Mouse (Mus musculus): ENCODE measurements around the gene Camk2b. TPM values are rescaled to one million over a fixed set of nuclear protein-coding genes. Genes with fewer than 3 reads are reported as not detected.

The Camk2b gene
- polyA plus RNA-seq, 1 experiment from 2014 or later: 0.59 TPM

GRCm38 (mm10) chr11:5994880-5995279 lies 71.3 kb downstream of the Camk2b start:
- Histone ChIP-seq H3K9ac (no peak overlapping the region), H3K4me2 (no peak overlapping the region), H3K27ac (ENCODE audit: low read depth) (no peak overlapping the region), H3K4me1 (ENCODE audit: insufficient read depth) (peaks cover 4% of the 10 kb centered on the region), H3K9me3 (ENCODE audit: low read depth, low read length) (no peaks in the 10 kb centered on the region), H3K4me3 (ENCODE audit: low read depth, low read length) (no peak overlapping the region), H3K36me3 (ENCODE audit: insufficient read depth) (no peaks in the 10 kb centered on the region), H3K27me3 (ENCODE audit: insufficient read depth, low read length) (no peaks in the 10 kb centered on the region)
- DNase-seq (no peak), ATAC-seq (ENCODE audit: insufficient read depth) (no peak)
- no peak for TF ChIP-seq CTCF (IDR thresholded peaks at IDR 0.05; ENCODE audit: low read depth)
- 72% methylated on average over 3 of the region's 3 CpGs for WGBS

- no peak overlapping the region for H3K27ac ChIP-seq (ENCODE audit: low read depth)
- H3K36me3 ChIP-seq (ENCODE audit: insufficient read depth): no peaks in the 10 kb centered on the region
- H3K4me2 ChIP-seq: no peak overlapping the region
- H3K27me3 ChIP-seq (ENCODE audit: insufficient read depth, low read length): no peaks in the 10 kb centered on the region
- H3K9ac ChIP-seq: no peak overlapping the region
- no peak for TF ChIP-seq CTCF (IDR thresholded peaks at IDR 0.05; ENCODE audit: low read depth)
- H3K9me3 ChIP-seq (ENCODE audit: low read depth, low read length): no peaks in the 10 kb centered on the region
- WGBS: 89% methylated on average over 5 of the region's 5 CpGs
- DNase-seq: no peak
- H3K4me3 ChIP-seq (ENCODE audit: low read depth, low read length): no peak overlapping the region
- no peak for ATAC-seq (ENCODE audit: insufficient read depth)
- H3K4me1 ChIP-seq (ENCODE audit: insufficient read depth): no peaks in the 10 kb centered on the region
These were observed 72.0 kb downstream of the Camk2b start for GRCm38 (mm10) chr11:5994212-5994611.

- no peaks in the 10 kb centered on the region for H3K4me1 ChIP-seq (ENCODE audit: insufficient read depth)
These were observed 75.3 kb downstream of the Camk2b start for GRCm38 (mm10) chr11:5990910-5991309.

GRCm38 (mm10) chr11:5989954-5990593 lies 76.1 kb downstream of the Camk2b start:
- TF ChIP-seq CTCF (IDR thresholded peaks at IDR 0.05; ENCODE audit: low read depth): no peak
- Histone ChIP-seq H3K36me3 (ENCODE audit: insufficient read depth) (no peaks in the 10 kb centered on the region), H3K27ac (ENCODE audit: low read depth) (no peak overlapping the region), H3K4me1 (ENCODE audit: insufficient read depth) (no peaks in the 10 kb centered on the region), H3K9me3 (ENCODE audit: low read depth, low read length) (no peaks in the 10 kb centered on the region), H3K27me3 (ENCODE audit: insufficient read depth, low read length) (no peaks in the 10 kb centered on the region), H3K4me2 (no peak overlapping the region), H3K9ac (no peak overlapping the region), H3K4me3 (ENCODE audit: low read depth, low read length) (no peak overlapping the region)
- 81% methylated on average over 16 of the region's 16 CpGs for WGBS
- ATAC-seq (ENCODE audit: insufficient read depth) (no peak), DNase-seq (no peak)

More at GRCm38 (mm10) chr11:5990910-5991309, 75.3 kb downstream of the Camk2b start:
- TF ChIP-seq CTCF (IDR thresholded peaks at IDR 0.05; ENCODE audit: low read depth): peak; percentile 80
- DNase-seq: peak; percentile 83
- 35% methylated on average over 4 of the region's 4 CpGs for WGBS
- H3K4me2 ChIP-seq: no peak overlapping the region
- H3K36me3 ChIP-seq (ENCODE audit: insufficient read depth): no peaks in the 10 kb centered on the region
- no peak overlapping the region for H3K9ac ChIP-seq
- no peaks in the 10 kb centered on the region for H3K9me3 ChIP-seq (ENCODE audit: low read depth, low read length)
- no peak overlapping the region for H3K4me3 ChIP-seq (ENCODE audit: low read depth, low read length)
- H3K27ac ChIP-seq (ENCODE audit: low read depth): no peak overlapping the region
- no peaks in the 10 kb centered on the region for H3K27me3 ChIP-seq (ENCODE audit: insufficient read depth, low read length)
- ATAC-seq (ENCODE audit: insufficient read depth): no peak

- WGBS: 75% methylated on average over 10 of the region's 10 CpGs
- H3K27me3 ChIP-seq (ENCODE audit: insufficient read depth, low read length): no peaks in the 10 kb centered on the region
These were observed 78.0 kb downstream of the Camk2b start for GRCm38 (mm10) chr11:5988126-5988525.

GRCm38 (mm10) chr11:5983629-5984028 lies 82.5 kb downstream of the Camk2b start:
- no peak for ATAC-seq (ENCODE audit: insufficient read depth)
- Histone ChIP-seq H3K9ac (no peak overlapping the region), H3K9me3 (ENCODE audit: low read depth, low read length) (no peaks in the 10 kb centered on the region), H3K4me3 (ENCODE audit: low read depth, low read length) (no peak overlapping the region), H3K4me2 (no peak overlapping the region), H3K4me1 (ENCODE audit: insufficient read depth) (no peaks in the 10 kb centered on the region), H3K27me3 (ENCODE audit: insufficient read depth, low read length) (no peaks in the 10 kb centered on the region), H3K36me3 (ENCODE audit: insufficient read depth) (no peaks in the 10 kb centered on the region), H3K27ac (ENCODE audit: low read depth) (no peak overlapping the region)
- no peak for TF ChIP-seq CTCF (IDR thresholded peaks at IDR 0.05; ENCODE audit: low read depth)
- WGBS: 88% methylated on average over 5 of the region's 5 CpGs
- no peak for DNase-seq

More at GRCm38 (mm10) chr11:5988126-5988525, 78.0 kb downstream of the Camk2b start:
- no peaks in the 10 kb centered on the region for H3K9me3 ChIP-seq (ENCODE audit: low read depth, low read length)
- H3K9ac ChIP-seq: no peak overlapping the region
- H3K4me2 ChIP-seq: no peak overlapping the region
- no peak for TF ChIP-seq CTCF (IDR thresholded peaks at IDR 0.05; ENCODE audit: low read depth)
- no peak overlapping the region for H3K4me3 ChIP-seq (ENCODE audit: low read depth, low read length)
- ATAC-seq (ENCODE audit: insufficient read depth) (no peak), DNase-seq (no peak)
- no peaks in the 10 kb centered on the region for H3K36me3 ChIP-seq (ENCODE audit: insufficient read depth)
- no peak overlapping the region for H3K27ac ChIP-seq (ENCODE audit: low read depth)
- no peaks in the 10 kb centered on the region for H3K4me1 ChIP-seq (ENCODE audit: insufficient read depth)

GRCm38 (mm10) chr11:5981323-5981722 lies 84.8 kb downstream of the Camk2b start:
- Histone ChIP-seq H3K4me2 (no peak overlapping the region), H3K9me3 (ENCODE audit: low read depth, low read length) (no peaks in the 10 kb centered on the region), H3K4me3 (ENCODE audit: low read depth, low read length) (no peak overlapping the region), H3K4me1 (ENCODE audit: insufficient read depth) (no peaks in the 10 kb centered on the region), H3K27ac (ENCODE audit: low read depth) (no peak overlapping the region), H3K27me3 (ENCODE audit: insufficient read depth, low read length) (no peaks in the 10 kb centered on the region), H3K36me3 (ENCODE audit: insufficient read depth) (no peaks in the 10 kb centered on the region), H3K9ac (no peak overlapping the region)
- TF ChIP-seq CTCF (IDR thresholded peaks at IDR 0.05; ENCODE audit: low read depth): no peak
- WGBS: 79% methylated on average over 7 of the region's 7 CpGs
- no peak for DNase-seq
- ATAC-seq (ENCODE audit: insufficient read depth): no peak

Measured in lung, embryonic 14.5 days (tissue).